14 mouse cellular contexts compared by ENCODE assay signal in genomic region chr4:83090691-83091448, GRCm38 (mm10). TPM values are rescaled to one million over a fixed set of nuclear protein-coding genes. Genes with fewer than 3 reads are reported as not detected.
DNase-seq lines count a peak whose midpoint lies in the region; ATAC-seq and TF ChIP-seq lines count a peak whose summit lies in the region.
"Had no signal": no experiment of that assay in that cellular context is flagged by ENCODE, and none has a peak within 500 bp of the region (broad histone marks: within the 10 kb centered on the region; RNA-seq: fewer than 3 reads in every experiment).

No protein-coding gene starts in this region.

- no peaks in the 10 kb centered on the region for H3K36me3 ChIP-seq in kidney, postnatal 0 days (ENCODE audit: insufficient read depth, low read length)
- H3K36me3 ChIP-seq: G1E; neural tube, embryonic 12.5 days; stomach, embryonic 15.5 days had no signal

- POLR2A ChIA-PET in Patski (lab: Charles Lee): no interaction called here

- CTCF ChIA-PET in Patski (lab: Charles Lee): no interaction called here

- H3K27ac ChIP-seq in kidney, postnatal 0 days: no peak overlapping the region
- H3K27ac ChIP-seq: forebrain, embryonic 13.5 days; neural tube, embryonic 12.5 days; stomach, embryonic 15.5 days had no signal

- no peak overlapping the region for H3K4me2 ChIP-seq in kidney, postnatal 0 days (ENCODE audit: low read length)
- H3K4me2 ChIP-seq: forebrain, embryonic 13.5 days; liver, embryonic 11.5 days; neural tube, embryonic 12.5 days; stomach, embryonic 15.5 days had no signal

- H3K4me3 ChIP-seq in kidney, postnatal 0 days (replicated peaks; ENCODE audit: low read depth, low read length): no peak overlapping the region
- H3K4me3 ChIP-seq: forebrain, embryonic 13.5 days; neural tube, embryonic 12.5 days; stomach, embryonic 15.5 days had no signal

- H3K9me3 ChIP-seq in kidney, postnatal 0 days (replicated peaks; ENCODE audit: low read length): no peaks in the 10 kb centered on the region
- H3K9me3 ChIP-seq: forebrain, embryonic 13.5 days; neural tube, embryonic 12.5 days; stomach, embryonic 15.5 days had no signal

- DNase-seq in kidney, postnatal 0 days (ENCODE audit: low spot score): peak; percentile 53
- DNase-seq in kidney, adult 9 months: no peak
- DNase-seq in 3T3-L1 (ENCODE audit: low read depth, low spot score): peak; percentile 38
- DNase-seq in Patski (ENCODE audit: low read depth, low spot score): peak; percentile 6
- DNase-seq in heart, adult 9 months (ENCODE audit: low spot score in 2 of 2): peak; percentile 38 to 70
- DNase-seq in layer of hippocampus, postnatal 25 days (ENCODE audit: extremely low spot score in 1 of 2, low spot score in 1 of 2): no peak
- no peak for DNase-seq in left cerebral cortex, adult 11 months (ENCODE audit: low spot score)
- DNase-seq: kidney, postnatal 14 days had no signal

- no peak for TF ChIP-seq CTCF in kidney, postnatal 0 days (IDR thresholded peaks at IDR 0.05; ENCODE audit: low read depth)
- no peak for TF ChIP-seq CTCF in Patski (IDR thresholded peaks at IDR 0.05)

- WGBS in kidney, postnatal 0 days: 47% methylated on average over 6 of the region's 6 CpGs

- H3K27me3 ChIP-seq in kidney, postnatal 0 days (ENCODE audit: insufficient read depth, low read length): no peaks in the 10 kb centered on the region
- H3K27me3 ChIP-seq in Patski: peaks cover 8% of the 10 kb centered on the region
- H3K27me3 ChIP-seq: forebrain, embryonic 13.5 days; neural tube, embryonic 12.5 days; stomach, embryonic 15.5 days had no signal

- in situ Hi-C loops in Patski (cut with MboI; ENCODE audit: low pct_unique_long_range_greater_than_20kb): no loop called here

- no peak overlapping the region for H3K9ac ChIP-seq in kidney, postnatal 0 days (ENCODE audit: low read depth, low read length)
- H3K9ac ChIP-seq: forebrain, embryonic 13.5 days; neural tube, embryonic 12.5 days; stomach, embryonic 15.5 days had no signal

- no peak for ATAC-seq in kidney, postnatal 0 days (replicated peaks; ENCODE audit: low FRiP score, low read depth)
- no peak for ATAC-seq in Patski
- no peak for ATAC-seq in megakaryocyte-erythroid progenitor cell, adult 5-6 weeks (replicated peaks; ENCODE audit: low FRiP score, low TSS enrichment, poor library complexity, severe bottlenecking)
- ATAC-seq: forebrain, embryonic 13.5 days had no signal

- H3K4me1 ChIP-seq in kidney, postnatal 0 days (replicated peaks; ENCODE audit: insufficient read depth, low read length): no peaks in the 10 kb centered on the region
- H3K4me1 ChIP-seq: forebrain, embryonic 13.5 days; neural tube, embryonic 12.5 days; stomach, embryonic 15.5 days had no signal

RNA-seq across cellular contexts. Expression of gene Frem1, which starts 38.7 kb away (rescaled TPM):
- polyA plus RNA-seq in kidney, postnatal 0 days (2015; fragmentation: Nextera tagmentation; extraction: Ambion mirVana): 18.7 and 19.0 TPM in 2 replicates
- 0.10 TPM for polyA plus RNA-seq in Patski (2021)
- total RNA-seq in layer of hippocampus, postnatal 25 days (2021): 1 to 10 TPM; 2.2 to 3.5 TPM
- total RNA-seq in megakaryocyte-erythroid progenitor cell, adult 5-6 weeks (2014; fragmentation: Nextera tagmentation): not detected in 2 replicates
- total RNA-seq in megakaryocyte-erythroid progenitor cell, adult 5-6 weeks (2017): not detected in 2 replicates

Comparison
In these comparisons a context has a peak if more than half of its experiments do, and no peak if none do; other contexts are left out.
1. DNase-seq: peak in kidney, postnatal 0 days (single experiment), 3T3-L1 (single experiment), Patski (single experiment) and heart, adult 9 months (2 of 2); none in kidney, adult 9 months (single experiment), layer of hippocampus, postnatal 25 days (0 of 2) and left cerebral cortex, adult 11 months (single experiment).